Mouse (Mus musculus) neural tube, embryonic 13.5 days (tissue): ENCODE measurements around the gene Zfp787. TPM values are rescaled to one million over a fixed set of nuclear protein-coding genes. Genes with fewer than 3 reads are reported as not detected.
"Not testable (repeated sequence)": the region's sequence is repeated elsewhere in the genome, so short reads cannot be mapped to it uniquely, and the experiment has no call there.

ENCODE experiments used
- ATAC-seq: fragments of 200-750 bp; cut with Nextera tagmentation; 2 replicates; pipeline ENCODE4 v1.8.0; 2017; ENCODE audit warnings: low read depth, mild to moderate bottlenecking, moderate TSS enrichment, moderate library complexity
- H3K27ac ChIP-seq: fragments of 300-500 bp; sonication (generic); replicated peaks from 2 replicates; pipeline ENCODE4 v1.5.1; 2015; ENCODE audit warnings: moderate library complexity, mild to moderate bottlenecking, inconsistent platforms
- H3K27me3 ChIP-seq: fragments of 300-500 bp; sonication (generic); 2 replicates; pipeline ENCODE4 v1.6.1; 2015; ENCODE audit warnings: mild to moderate bottlenecking, inconsistent platforms
- H3K36me3 ChIP-seq: fragments of 300-500 bp; sonication (generic); 2 replicates; pipeline ENCODE4 v1.6.1; 2015; ENCODE audit warnings: mild to moderate bottlenecking, inconsistent platforms
- H3K4me1 ChIP-seq: fragments of 300-500 bp; sonication (generic); replicated peaks from 2 replicates; pipeline ENCODE4 v1.6.1; 2015; ENCODE audit warnings: inconsistent platforms
- H3K4me2 ChIP-seq: fragments of 300-500 bp; sonication (generic); 2 replicates; pipeline ENCODE4 v1.6.1; 2015; ENCODE audit warnings: inconsistent platforms, mild to moderate bottlenecking, moderate library complexity
- H3K4me3 ChIP-seq: fragments of 300-500 bp; sonication (generic); 2 replicates; pipeline ENCODE4 v1.5.1; 2015; ENCODE audit warnings: mild to moderate bottlenecking, inconsistent platforms
- H3K9ac ChIP-seq: fragments of 300-500 bp; sonication (generic); 2 replicates; pipeline ENCODE4 v1.6.1; 2015; ENCODE audit warnings: moderate library complexity, mild to moderate bottlenecking, inconsistent platforms
- H3K9me3 ChIP-seq: fragments of 300-500 bp; sonication (generic); 2 replicates; pipeline ENCODE4 v1.6.1; 2016; ENCODE audit warnings: inconsistent platforms
- WGBS: fragments of 180-500 bp; shearing (Covaris S2); methylation state at CpG from one replicate; pipeline ENCODE4 v1.1.7; 2015; 5-methylcytosine and 5-hydroxymethylcytosine counted together
- polyA plus RNA-seq: library from polyadenylated mRNA; unstranded; fragments of >200 nt; fragmentation: Nextera tagmentation; extraction: Ambion mirVana; gene quantifications from 2 replicates; pipeline ENCODE4 v1.2.1, GENCODE M21; 2015

Zfp787 gene
- polyA plus RNA-seq, 1 experiment from 2014 or later: 23.0 TPM

- no peak overlapping the region for H3K4me3 ChIP-seq
- H3K27ac ChIP-seq: no peak overlapping the region
- no peak overlapping the region for H3K4me2 ChIP-seq
- H3K4me1 ChIP-seq: no peaks in the 10 kb centered on the region
- H3K36me3 ChIP-seq: peaks cover 53% of the 10 kb centered on the region
- H3K9ac ChIP-seq: no peak overlapping the region
- no peaks in the 10 kb centered on the region for H3K27me3 ChIP-seq
- no peaks in the 10 kb centered on the region for H3K9me3 ChIP-seq
- ATAC-seq: no peak
Observed at GRCm38 (mm10) chr7:6179013-6179412, 23.2 kb upstream of the Zfp787 start.

GRCm38 (mm10) chr7:6174365-6174987 lies 18.7 kb upstream of the Zfp787 start:
- Histone ChIP-seq H3K4me1 (peaks cover 19% of the 10 kb centered on the region), H3K36me3 (peaks cover 27% of the 10 kb centered on the region)
- not testable (repeated sequence) for ATAC-seq, H3K9ac ChIP-seq, H3K27ac ChIP-seq, H3K4me3 ChIP-seq, H3K4me2 ChIP-seq, H3K27me3 ChIP-seq, H3K9me3 ChIP-seq
- WGBS: 88% methylated on average over 9 of the region's 9 CpGs

- peaks cover 23% of the 10 kb centered on the region for H3K36me3 ChIP-seq
- H3K4me2 ChIP-seq: 0 out of 2 replicates have a peak overlapping the region, but pooled peaks have one; percentile 81
- no peaks in the 10 kb centered on the region for H3K9me3 ChIP-seq
- H3K27ac ChIP-seq: no peak overlapping the region
- 91% methylated on average over 8 of the region's 8 CpGs for WGBS
- ATAC-seq: no peak
- peaks cover 19% of the 10 kb centered on the region for H3K4me1 ChIP-seq
- H3K4me3 ChIP-seq: 0 out of 2 replicates have a peak overlapping the region, but pooled peaks have one; percentile 70
- H3K9ac ChIP-seq: no peak overlapping the region
- H3K27me3 ChIP-seq: no peaks in the 10 kb centered on the region
Observed at GRCm38 (mm10) chr7:6173872-6174271, 18.1 kb upstream of the Zfp787 start.

- ATAC-seq: peak; percentile 45
- peaks cover 17% of the 10 kb centered on the region; the same call in 1 of the 2 replicates for H3K36me3 ChIP-seq
- peaks cover 19% of the 10 kb centered on the region for H3K4me1 ChIP-seq
- H3K4me2 ChIP-seq: peak overlapping the region; percentile 81
- H3K27ac ChIP-seq: peak overlapping the region; percentile 70
- peak overlapping the region; percentile 70 for H3K4me3 ChIP-seq
- H3K9ac ChIP-seq: peak overlapping the region; percentile 86
- under 1% methylated on average over 28 of the region's 28 CpGs for WGBS
- H3K9me3 ChIP-seq: no peaks in the 10 kb centered on the region
- H3K27me3 ChIP-seq: no peaks in the 10 kb centered on the region
Observed at GRCm38 (mm10) chr7:6172674-6173244, 17.0 kb upstream of the Zfp787 start.

GRCm38 (mm10) chr7:6172006-6172649 lies 16.3 kb upstream of the Zfp787 start, which contains the start of gene Zfp444:
Gene Zfp444, plus strand, starts transcription at chr7:6172226.
- Histone ChIP-seq H3K36me3 (peaks cover 15% of the 10 kb centered on the region; the same call in 1 of the 2 replicates), H3K9ac (peak within 1 kb of the TSS; percentile 86), H3K27me3 (no peaks in the 10 kb centered on the region), H3K4me2 (peak within 1 kb of the TSS; percentile 85), H3K4me1 (peaks cover 19% of the 10 kb centered on the region), H3K9me3 (no peaks in the 10 kb centered on the region), H3K4me3 (peak within 1 kb of the TSS; percentile 70), H3K27ac (peak within 1 kb of the TSS; percentile 86)
- ATAC-seq: peak; percentile 98
- 1% methylated on average over 37 of the region's 37 CpGs for WGBS

- H3K9ac ChIP-seq: peak overlapping the region; percentile 66
- H3K36me3 ChIP-seq: peaks cover 10% of the 10 kb centered on the region; the same call in 1 of the 2 replicates
- H3K4me1 ChIP-seq: peaks cover 19% of the 10 kb centered on the region
- H3K27ac ChIP-seq: peak overlapping the region; percentile 86
- peak; percentile 60 for ATAC-seq
- under 1% methylated on average over 24 of the region's 24 CpGs for WGBS
- H3K4me3 ChIP-seq: peak overlapping the region; percentile 70
- no peaks in the 10 kb centered on the region for H3K9me3 ChIP-seq
- H3K4me2 ChIP-seq: peak overlapping the region; percentile 85
- no peaks in the 10 kb centered on the region for H3K27me3 ChIP-seq
Observed at GRCm38 (mm10) chr7:6171444-6172005, 15.7 kb upstream of the Zfp787 start.

- H3K27ac ChIP-seq: peak overlapping the region; percentile 86; the same call in 1 of the 2 replicates
- H3K4me1 ChIP-seq: peaks cover 19% of the 10 kb centered on the region
- H3K9ac ChIP-seq: peak overlapping the region; percentile 66
- WGBS: 54% methylated on average over 6 of the region's 6 CpGs
- H3K36me3 ChIP-seq: peaks cover 9% of the 10 kb centered on the region; the same call in 1 of the 2 replicates
- no peaks in the 10 kb centered on the region for H3K9me3 ChIP-seq
- peak overlapping the region; percentile 85 for H3K4me2 ChIP-seq
- no peaks in the 10 kb centered on the region for H3K27me3 ChIP-seq
- peak overlapping the region; percentile 70 for H3K4me3 ChIP-seq
- no peak for ATAC-seq
Observed at GRCm38 (mm10) chr7:6170871-6171270, 15.1 kb upstream of the Zfp787 start.

- no peak overlapping the region for H3K27ac ChIP-seq
- H3K4me1 ChIP-seq: peaks cover 19% of the 10 kb centered on the region
- WGBS: 86% methylated on average over 9 of the region's 9 CpGs
- ATAC-seq: no peak
- no peak overlapping the region for H3K4me2 ChIP-seq
- no peaks in the 10 kb centered on the region for H3K9me3 ChIP-seq
- H3K4me3 ChIP-seq: no peak overlapping the region
- no peak overlapping the region for H3K9ac ChIP-seq
- no peaks in the 10 kb centered on the region for H3K27me3 ChIP-seq
- 0 out of 2 replicates have a peak, but pooled peaks cover 4% of the 10 kb centered on the region for H3K36me3 ChIP-seq
Observed at GRCm38 (mm10) chr7:6170391-6170790, 14.6 kb upstream of the Zfp787 start.

- no peak for ATAC-seq
- WGBS: 86% methylated on average over 3 of the region's 3 CpGs
Observed at GRCm38 (mm10) chr7:6169403-6169802, 13.6 kb upstream of the Zfp787 start.

GRCm38 (mm10) chr7:6164671-6165070 lies 8.9 kb upstream of the Zfp787 start:
- Histone ChIP-seq H3K4me1 (no peaks in the 10 kb centered on the region), H3K27ac (no peak overlapping the region), H3K27me3 (no peaks in the 10 kb centered on the region), H3K36me3 (no peaks in the 10 kb centered on the region), H3K9ac (no peak overlapping the region), H3K4me2 (no peak overlapping the region), H3K9me3 (no peaks in the 10 kb centered on the region), H3K4me3 (no peak overlapping the region)
- WGBS: 75% methylated on average over 5 of the region's 5 CpGs
- no peak for ATAC-seq

More at GRCm38 (mm10) chr7:6169403-6169802, 13.6 kb upstream of the Zfp787 start:
- Histone ChIP-seq H3K27ac (no peak overlapping the region), H3K9me3 (no peaks in the 10 kb centered on the region), H3K27me3 (no peaks in the 10 kb centered on the region), H3K4me1 (peaks cover 19% of the 10 kb centered on the region), H3K4me2 (no peak overlapping the region), H3K4me3 (no peak overlapping the region), H3K36me3 (no peaks in the 10 kb centered on the region), H3K9ac (no peak overlapping the region)

- Histone ChIP-seq H3K36me3 (no peaks in the 10 kb centered on the region), H3K27ac (no peak overlapping the region), H3K9me3 (no peaks in the 10 kb centered on the region), H3K4me3 (no peak overlapping the region), H3K9ac (no peak overlapping the region), H3K27me3 (no peaks in the 10 kb centered on the region), H3K4me1 (no peaks in the 10 kb centered on the region), H3K4me2 (no peak overlapping the region)
- no peak for ATAC-seq
- 75% methylated on average over 4 of the region's 4 CpGs for WGBS
Observed at GRCm38 (mm10) chr7:6162172-6162571, 6.4 kb upstream of the Zfp787 start.

GRCm38 (mm10) chr7:6161541-6161940 lies 5.7 kb upstream of the Zfp787 start:
- H3K27me3 ChIP-seq: no peaks in the 10 kb centered on the region
- 60% methylated on average over 3 of the region's 3 CpGs for WGBS
- no peaks in the 10 kb centered on the region for H3K36me3 ChIP-seq
- H3K9ac ChIP-seq: no peak overlapping the region
- no peak overlapping the region for H3K27ac ChIP-seq
- ATAC-seq: no peak
- no peak overlapping the region for H3K4me2 ChIP-seq
- peaks cover 5% of the 10 kb centered on the region for H3K4me1 ChIP-seq
- no peaks in the 10 kb centered on the region for H3K9me3 ChIP-seq
- H3K4me3 ChIP-seq: no peak overlapping the region
